Mouse (Mus musculus) gonadal fat pad, adult 2 months (tissue): ENCODE data around the gene AC131692.1. TPM values are rescaled to one million over a fixed set of nuclear protein-coding genes. Genes with fewer than 3 reads are reported as not detected.

Experiments
- polyA plus RNA-seq: library from polyadenylated mRNA; depleted of rRNA; stranded (reverse); fragments of >200 nt; gene quantifications from 2 replicates; pipeline ENCODE4 v1.2.3, GENCODE M21; 2012; rRNA removed

The AC131692.1 gene
- polyA plus RNA-seq, 1 experiment: not detected

Other genes starting within 250 kb of the AC131692.1 start
- gene Frmd8, start 219.1 kb upstream of the AC131692.1 start, polyA plus RNA-seq: 15.1 and 15.9 TPM in 2 replicates
- 17.3 and 25.7 TPM in 2 replicates for gene Slc25a45, start 216.6 kb upstream of the AC131692.1 start, polyA plus RNA-seq
- 0.70 and 0.75 TPM in 2 replicates for gene Tigd3, start 200.3 kb upstream of the AC131692.1 start, polyA plus RNA-seq
- gene Dpf2, start 181.4 kb upstream of the AC131692.1 start, polyA plus RNA-seq: 71.5 and 79.4 TPM in 2 replicates
- 12.9 and 17.6 TPM in 2 replicates for gene Cdc42ep2, start 169.6 kb upstream of the AC131692.1 start, polyA plus RNA-seq
- gene Pola2, start 130.2 kb upstream of the AC131692.1 start, polyA plus RNA-seq: 29.1 and 43.2 TPM in 2 replicates
- not detected in 2 replicates for gene Slc22a20, start 108.3 kb upstream of the AC131692.1 start, polyA plus RNA-seq
- gene Capn1, start 78.5 kb upstream of the AC131692.1 start, polyA plus RNA-seq: 70.6 and 85.2 TPM in 2 replicates
- 55.6 and 104 TPM in 2 replicates for gene Syvn1, start 47.8 kb upstream of the AC131692.1 start, polyA plus RNA-seq
- 28.3 and 29.0 TPM in 2 replicates for gene Mrpl49, start 36.6 kb upstream of the AC131692.1 start, polyA plus RNA-seq
- gene Fau, start 36.6 kb upstream of the AC131692.1 start, polyA plus RNA-seq: 1,249 and 1,627 TPM in 2 replicates
- gene Znhit2, start 33.2 kb upstream of the AC131692.1 start, polyA plus RNA-seq: 60.6 and 60.9 TPM in 2 replicates
- gene Tm7sf2, start 26.0 kb upstream of the AC131692.1 start, polyA plus RNA-seq: 98.2 and 115 TPM in 2 replicates
- 56.9 and 64.6 TPM in 2 replicates for gene Vps51, start 17.2 kb upstream of the AC131692.1 start, polyA plus RNA-seq
- gene Tmem262, start 14.4 kb upstream of the AC131692.1 start, polyA plus RNA-seq: 1.2 TPM in 1 of 2 replicates, not detected in the other
- 0.20 and 0.23 TPM in 2 replicates for gene Gm28374, start 12.2 kb upstream of the AC131692.1 start, polyA plus RNA-seq
- 106 and 118 TPM in 2 replicates for gene Zfpl1, start 9.5 kb upstream of the AC131692.1 start, polyA plus RNA-seq
- gene Cdca5, start 9.4 kb upstream of the AC131692.1 start, polyA plus RNA-seq: 1.0 TPM in 2 replicates
- 0.06 and 0.12 TPM in 2 replicates for gene Naaladl1, start 11.4 kb downstream of the AC131692.1 start, polyA plus RNA-seq
- 25.5 and 26.0 TPM in 2 replicates for gene Sac3d1, start 24.2 kb downstream of the AC131692.1 start, polyA plus RNA-seq
- 27.6 and 31.0 TPM in 2 replicates for gene Snx15, start 33.9 kb downstream of the AC131692.1 start, polyA plus RNA-seq
- 2.8 and 2.9 TPM in 2 replicates for gene Batf2, start 46.6 kb downstream of the AC131692.1 start, polyA plus RNA-seq
- gene Arl2, start 47.1 kb downstream of the AC131692.1 start, polyA plus RNA-seq: 141 and 162 TPM in 2 replicates
- 0.16 and 0.22 TPM in 2 replicates for gene Majin, start 90.0 kb downstream of the AC131692.1 start, polyA plus RNA-seq
- gene Gpha2, start 132.0 kb downstream of the AC131692.1 start, polyA plus RNA-seq: 1.7 and 2.8 TPM in 2 replicates
- gene Ppp2r5b, start 141.5 kb downstream of the AC131692.1 start, polyA plus RNA-seq: 54.3 and 61.5 TPM in 2 replicates
- 23.4 and 25.0 TPM in 2 replicates for gene Atg2a, start 147.2 kb downstream of the AC131692.1 start, polyA plus RNA-seq
- 156 and 198 TPM in 2 replicates for gene Ehd1, start 182.3 kb downstream of the AC131692.1 start, polyA plus RNA-seq
- gene Cdc42bpg, start 212.0 kb downstream of the AC131692.1 start, polyA plus RNA-seq: 16.2 and 16.6 TPM in 2 replicates
- gene Men1, start 240.6 kb downstream of the AC131692.1 start, polyA plus RNA-seq: 40.4 and 48.5 TPM in 2 replicates
- 83.4 and 95.3 TPM in 2 replicates for gene Map4k2, start 246.7 kb downstream of the AC131692.1 start, polyA plus RNA-seq